Mouse (Mus musculus) spleen, adult 2 months (tissue): Measurements from ENCODE around the gene Ppp2r1a. TPM values are rescaled to one million over a fixed set of nuclear protein-coding genes. Genes with fewer than 3 reads are reported as not detected.

Experiments
- DNase-seq, 2 experiments: peaks; one replicate each; pipeline versions ENCODE4 v3.0.0 to v3.0.0-alpha.2; 2012 to 2021; ENCODE audit warnings: low spot score in 2 of 2, low read depth in 1 of 2
- H3K27ac ChIP-seq: fragments of 200-500 bp; 2 replicates; pipeline ENCODE4 v1.5.1; 2012; ENCODE audit warnings: low read length, inconsistent platforms; ENCODE audit not compliant: insufficient read depth
- H3K27me3 ChIP-seq: fragments of 200-500 bp; 2 replicates; pipeline ENCODE4 v1.6.1; 2012; ENCODE audit warnings: mild to moderate bottlenecking, moderate library complexity, low read length, inconsistent platforms; ENCODE audit not compliant: control insufficient read depth, insufficient read depth
- H3K36me3 ChIP-seq: fragments of 200-500 bp; 2 replicates; pipeline ENCODE4 v1.6.1; 2012; ENCODE audit warnings: mild to moderate bottlenecking, low read length, inconsistent platforms; ENCODE audit not compliant: control insufficient read depth, insufficient read depth
- H3K4me1 ChIP-seq: fragments of 200-500 bp; 2 replicates; pipeline ENCODE4 v1.6.1; 2011; ENCODE audit warnings: inconsistent platforms; ENCODE audit not compliant: control insufficient read depth, insufficient read depth, insufficient read length
- H3K4me3 ChIP-seq: fragments of 200-500 bp; 2 replicates; pipeline ENCODE4 v1.5.1; 2011; ENCODE audit warnings: mild to moderate bottlenecking, inconsistent platforms; ENCODE audit not compliant: insufficient read depth, insufficient read length; ENCODE audit errors: extremely low read depth
- CTCF ChIP-seq: fragments of 200-500 bp; IDR thresholded peaks from 2 replicates; pipeline ENCODE4 v1.5.1; 2011; ENCODE audit warnings: mild to moderate bottlenecking, inconsistent platforms; ENCODE audit not compliant: insufficient read depth, insufficient read length, insufficient replicate concordance; ENCODE audit errors: extremely low read depth
- POLR2A ChIP-seq: fragments of 200-500 bp; IDR thresholded peaks from 2 replicates; pipeline ENCODE4 v1.6.1; 2011; ENCODE audit warnings: low read depth, low read length, inconsistent platforms
- WGBS: fragments of 180-500 bp; shearing (Covaris S2); methylation state at CpG from one replicate; pipeline ENCODE4 v1.1.7; 2018; 5-methylcytosine and 5-hydroxymethylcytosine counted together
- polyA plus RNA-seq: library from polyadenylated mRNA; depleted of rRNA; stranded (reverse); fragments of >200 nt; gene quantifications from 2 replicates; pipeline ENCODE4 v1.2.3, GENCODE M21; 2012; rRNA removed

Gene Ppp2r1a
- polyA plus RNA-seq, result 112 and 119 TPM in 2 replicates

DNA sequence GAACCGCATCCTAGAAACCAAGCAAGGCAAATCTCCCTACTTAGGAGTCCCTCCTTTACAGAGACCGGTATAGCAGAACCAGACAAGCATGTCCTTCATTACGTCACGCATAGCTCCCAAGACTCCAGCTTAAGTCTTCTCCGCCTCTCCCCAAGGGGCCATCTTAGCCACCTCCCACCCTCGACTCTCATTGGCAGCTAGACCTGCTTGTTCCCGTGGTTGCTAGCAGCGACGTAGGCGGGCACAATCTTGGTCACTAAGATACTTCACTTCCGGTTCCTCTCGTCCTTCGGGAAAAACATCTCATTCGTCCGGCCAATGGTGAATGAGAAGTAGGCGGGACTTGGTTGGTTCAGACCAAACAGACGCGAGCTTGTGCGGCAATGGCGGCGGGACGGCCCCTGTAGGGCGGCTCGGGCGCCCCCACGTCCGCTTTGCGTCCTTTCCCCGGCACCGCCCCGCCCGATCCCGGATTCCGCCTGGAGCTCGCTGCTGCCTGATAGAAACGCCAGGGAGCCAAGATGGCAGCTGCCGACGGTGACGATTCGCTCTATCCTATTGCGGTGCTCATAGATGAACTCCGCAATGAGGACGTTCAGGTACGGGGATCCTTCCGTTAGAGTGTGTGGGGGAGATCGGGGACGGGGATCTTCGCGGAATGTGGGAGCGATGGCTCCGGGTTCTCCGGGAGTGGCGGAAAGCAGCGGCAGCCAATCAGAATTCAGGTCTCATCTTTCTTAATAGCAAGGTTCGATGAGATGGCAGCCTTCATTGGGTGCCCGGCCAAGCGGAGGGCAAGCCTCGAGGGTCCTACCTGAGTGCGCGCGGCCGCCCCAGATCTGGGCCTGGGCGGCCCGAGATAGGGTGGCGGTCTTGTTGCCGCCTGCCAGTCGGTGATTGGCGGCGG, at the start of gene Ppp2r1a:
Ppp2r1a (plus strand) TSS at position 327 of the 907 bp plus-strand sequence.
- peaks cover 6% of the 10 kb centered on the region for H3K4me1 ChIP-seq
- WGBS, result under 1% methylated on average over 69 of the region's 69 CpGs

GRCm38 (mm10) chr17:20904991-20905390, 40.1 kb upstream of the Ppp2r1a start, which contains the start of gene Vmn1r231:
Gene Vmn1r231, minus strand, starts transcription at chr17:20905091.
- no peak for TF ChIP-seq CTCF
- no peak for TF ChIP-seq POLR2A
- H3K36me3 ChIP-seq, result no peaks in the 10 kb centered on the region
- H3K27ac ChIP-seq, result no peak within 1 kb of the TSS
- no peaks in the 10 kb centered on the region for H3K27me3 ChIP-seq
- H3K4me3 ChIP-seq, result no peak within 1 kb of the TSS; the same call in 1 of the 2 replicates
- DNase-seq, result no peak
- 62% methylated on average over 2 of the region's 2 CpGs for WGBS
- no peaks in the 10 kb centered on the region for H3K4me1 ChIP-seq

More for the DNA sequence above, at the start of gene Ppp2r1a:
- peak within 1 kb of the TSS; percentile 77 for H3K4me3 ChIP-seq
- H3K27me3 ChIP-seq, result no peaks in the 10 kb centered on the region
- peak; percentile 96 to 99 for DNase-seq
- peak within 1 kb of the TSS; percentile 95 for H3K27ac ChIP-seq
- no peaks in the 10 kb centered on the region for H3K36me3 ChIP-seq
- TF ChIP-seq CTCF (no peak), POLR2A (peak; percentile 61)

DNA sequence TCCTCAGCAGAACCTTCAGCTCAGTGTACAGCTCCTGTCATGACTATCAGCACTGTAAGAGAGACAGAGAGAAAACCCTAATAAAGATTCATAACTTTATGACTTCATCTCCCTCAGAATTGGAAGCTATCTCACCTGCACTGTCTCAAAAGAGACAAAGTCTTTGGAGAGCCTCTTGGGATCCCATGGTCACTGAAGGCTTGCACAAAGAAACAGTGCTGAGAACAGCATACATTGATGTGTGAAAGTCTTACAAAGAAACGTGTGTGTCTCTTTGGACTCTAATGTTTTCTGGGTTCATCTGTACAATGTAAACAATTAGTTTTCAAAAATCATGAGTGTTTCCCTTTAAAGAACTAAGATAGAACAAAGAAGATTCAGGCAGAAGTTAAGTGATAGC, 25.5 kb upstream of the Ppp2r1a start, which contains the start of gene Vmn1r232:
Vmn1r232 (minus strand) TSS at position 101 of the 400 bp plus-strand sequence.
- H3K27ac ChIP-seq, result no peak within 1 kb of the TSS
- no peaks in the 10 kb centered on the region for H3K27me3 ChIP-seq
- DNase-seq, result no peak
- H3K4me1 ChIP-seq, result no peaks in the 10 kb centered on the region
- TF ChIP-seq POLR2A (no peak), CTCF (no peak)
- 57% methylated on average over 1 of the region's 1 CpGs for WGBS
- H3K4me3 ChIP-seq, result no peak within 1 kb of the TSS
- no peaks in the 10 kb centered on the region for H3K36me3 ChIP-seq

- H3K27me3 ChIP-seq, result no peaks in the 10 kb centered on the region; the same call in 1 of the 2 replicates
- WGBS, result 45% methylated on average over 3 of the region's 3 CpGs
- peak in 1 of 2 experiments; percentile 17 for DNase-seq
- no peak overlapping the region; the same call in 1 of the 2 replicates for H3K27ac ChIP-seq
- peaks cover 6% of the 10 kb centered on the region; the same call in 1 of the 2 replicates for H3K4me1 ChIP-seq
- TF ChIP-seq CTCF, result no peak
- TF ChIP-seq POLR2A, result no peak
- peak overlapping the region; percentile 77 for H3K4me3 ChIP-seq
- no peaks in the 10 kb centered on the region for H3K36me3 ChIP-seq
These were observed 885 bp upstream of the Ppp2r1a start for GRCm38 (mm10) chr17:20944226-20944625.

DNA sequence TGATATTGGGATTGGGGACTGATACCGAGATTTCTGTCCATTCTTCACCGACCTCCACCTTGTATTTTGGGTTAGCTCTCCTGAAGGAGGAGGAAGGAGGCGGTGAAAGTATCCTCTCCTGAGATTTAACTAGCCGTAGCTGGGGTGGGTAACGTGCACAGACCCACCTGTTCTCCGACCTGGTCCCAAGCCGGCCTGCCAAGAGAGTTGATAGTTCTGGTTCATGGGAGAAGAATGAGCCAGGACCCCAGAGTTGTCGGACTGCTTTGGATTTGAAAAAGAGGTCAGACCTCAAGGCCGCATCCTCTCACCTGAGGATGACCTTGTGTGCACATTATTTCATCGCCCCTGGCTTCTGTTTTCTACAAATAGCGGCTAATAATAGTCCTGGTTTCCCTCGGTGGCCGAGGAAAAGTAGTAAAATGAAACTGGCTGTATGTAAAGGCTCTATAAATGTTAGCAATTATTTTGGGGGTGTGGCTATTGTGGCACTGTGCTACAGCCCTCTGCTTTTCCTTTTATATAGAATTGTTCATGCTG, 985 bp downstream of the Ppp2r1a start:
- H3K36me3 ChIP-seq, result no peaks in the 10 kb centered on the region; the same call in 1 of the 2 replicates
- TF ChIP-seq POLR2A (no peak), CTCF (no peak)
- H3K27ac ChIP-seq, result peak overlapping the region; percentile 95
- no peak for DNase-seq
- 1% methylated on average over 13 of the region's 13 CpGs for WGBS
- H3K27me3 ChIP-seq, result no peaks in the 10 kb centered on the region
- peaks cover 6% of the 10 kb centered on the region for H3K4me1 ChIP-seq
- H3K4me3 ChIP-seq, result peak overlapping the region; percentile 77

GRCm38 (mm10) chr17:20946636-20947035, 1.5 kb downstream of the Ppp2r1a start:
- Histone ChIP-seq H3K36me3 (peaks cover under 1% of the 10 kb centered on the region; the same call in 1 of the 2 replicates), H3K4me1 (peaks cover 6% of the 10 kb centered on the region), H3K4me3 (no peak overlapping the region), H3K27ac (no peak overlapping the region), H3K27me3 (no peaks in the 10 kb centered on the region)
- TF ChIP-seq CTCF (no peak), POLR2A (no peak)
- no peak for DNase-seq
